Mouse (Mus musculus): ENCODE data around the gene Hspa2. TPM values are rescaled to one million over a fixed set of nuclear protein-coding genes. Genes with fewer than 3 reads are reported as not detected.

Gene Hspa2
- polyA plus RNA-seq, 1 experiment, result not detected

DNA sequence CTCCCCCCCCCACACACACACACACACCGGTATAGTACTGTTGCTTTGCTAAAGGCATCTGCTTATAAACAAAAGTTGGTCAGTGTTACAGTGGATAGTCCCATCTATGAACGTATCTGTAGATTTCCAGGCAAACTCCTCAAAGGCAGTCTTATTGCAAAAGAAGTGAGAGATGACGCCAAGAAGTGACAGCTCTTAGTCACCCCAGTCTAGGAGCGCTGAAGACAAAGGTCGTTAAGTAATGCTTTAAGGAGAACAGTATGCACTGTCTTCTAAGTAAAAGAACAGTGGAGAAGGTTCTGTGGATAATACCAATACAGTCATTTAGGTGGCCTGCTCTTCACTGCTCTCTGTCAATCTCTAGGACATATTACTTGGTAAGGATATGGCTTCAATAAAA lies 11.0 kb upstream of the Hspa2 start:
- Histone ChIP-seq H3K27ac (ENCODE audit: insufficient read depth, low read depth, low read length) (no peak overlapping the region), H3K4me3 (ENCODE audit: insufficient read depth, low read depth, low read length) (no peak overlapping the region), H3K4me1 (ENCODE audit: control insufficient read depth, insufficient read depth, low read length) (peaks cover 3% of the 10 kb centered on the region; the same call in 1 of the 2 replicates)
- 84% methylated on average over 5 of the region's 5 CpGs for WGBS
- no peak for TF ChIP-seq CTCF (IDR thresholded peaks at IDR 0.05; ENCODE audit: insufficient read depth, low read depth, low read length)
- TF ChIP-seq POLR2A (IDR thresholded peaks at IDR 0.05; ENCODE audit: insufficient read depth, low read depth, low read length), result no peak

DNA sequence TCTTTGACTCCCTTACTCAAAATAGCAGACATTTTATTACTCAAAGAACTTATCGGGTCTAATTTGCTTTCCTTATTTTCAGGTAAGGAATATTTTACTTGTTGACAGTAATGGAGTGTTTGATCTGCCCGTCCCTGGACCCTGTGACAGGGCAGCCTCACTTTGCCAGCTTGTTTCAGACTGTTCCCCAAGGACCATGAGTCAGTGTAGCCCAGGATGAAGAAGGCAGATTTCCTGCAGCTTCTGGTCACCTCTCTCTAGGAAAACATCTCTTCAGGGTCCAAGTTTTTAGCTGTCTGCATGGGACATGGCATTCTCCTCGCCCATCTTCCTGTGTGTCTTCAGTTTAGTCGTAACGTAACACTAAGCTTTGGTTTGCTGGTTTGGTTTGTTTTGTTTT lies 6.7 kb upstream of the Hspa2 start:
- Histone ChIP-seq H3K4me3 (ENCODE audit: insufficient read depth, low read depth, low read length) (no peak overlapping the region), H3K4me1 (ENCODE audit: control insufficient read depth, insufficient read depth, low read length) (no peaks in the 10 kb centered on the region), H3K27ac (ENCODE audit: insufficient read depth, low read depth, low read length) (no peak overlapping the region)
- TF ChIP-seq CTCF (IDR thresholded peaks at IDR 0.05; ENCODE audit: insufficient read depth, low read depth, low read length) (no peak), POLR2A (IDR thresholded peaks at IDR 0.05; ENCODE audit: insufficient read depth, low read depth, low read length) (no peak)
- WGBS, result 91% methylated on average over 5 of the region's 5 CpGs

DNA sequence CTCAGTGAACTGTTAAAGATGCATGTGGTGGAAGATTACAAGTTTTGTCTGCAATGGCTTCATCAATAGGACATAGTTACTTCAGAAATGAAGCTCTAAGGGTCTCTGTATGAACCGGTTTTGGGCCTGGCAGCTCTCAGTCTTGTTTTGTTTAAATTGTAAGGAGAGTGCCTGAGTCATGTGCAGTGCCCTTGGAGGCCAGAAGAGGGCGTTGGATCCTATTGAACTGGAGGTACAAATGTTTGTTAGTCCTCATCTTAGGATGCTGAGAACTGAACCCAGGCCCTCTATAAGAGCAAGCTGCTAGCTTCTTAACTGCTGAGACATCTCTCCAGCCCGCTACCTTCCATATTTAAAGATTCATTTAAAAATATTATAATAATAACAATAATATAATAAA lies 2.3 kb upstream of the Hspa2 start:
- no peak overlapping the region for H3K4me3 ChIP-seq (ENCODE audit: insufficient read depth, low read depth, low read length)
- 58% methylated on average over 3 of the region's 3 CpGs for WGBS

DNA sequence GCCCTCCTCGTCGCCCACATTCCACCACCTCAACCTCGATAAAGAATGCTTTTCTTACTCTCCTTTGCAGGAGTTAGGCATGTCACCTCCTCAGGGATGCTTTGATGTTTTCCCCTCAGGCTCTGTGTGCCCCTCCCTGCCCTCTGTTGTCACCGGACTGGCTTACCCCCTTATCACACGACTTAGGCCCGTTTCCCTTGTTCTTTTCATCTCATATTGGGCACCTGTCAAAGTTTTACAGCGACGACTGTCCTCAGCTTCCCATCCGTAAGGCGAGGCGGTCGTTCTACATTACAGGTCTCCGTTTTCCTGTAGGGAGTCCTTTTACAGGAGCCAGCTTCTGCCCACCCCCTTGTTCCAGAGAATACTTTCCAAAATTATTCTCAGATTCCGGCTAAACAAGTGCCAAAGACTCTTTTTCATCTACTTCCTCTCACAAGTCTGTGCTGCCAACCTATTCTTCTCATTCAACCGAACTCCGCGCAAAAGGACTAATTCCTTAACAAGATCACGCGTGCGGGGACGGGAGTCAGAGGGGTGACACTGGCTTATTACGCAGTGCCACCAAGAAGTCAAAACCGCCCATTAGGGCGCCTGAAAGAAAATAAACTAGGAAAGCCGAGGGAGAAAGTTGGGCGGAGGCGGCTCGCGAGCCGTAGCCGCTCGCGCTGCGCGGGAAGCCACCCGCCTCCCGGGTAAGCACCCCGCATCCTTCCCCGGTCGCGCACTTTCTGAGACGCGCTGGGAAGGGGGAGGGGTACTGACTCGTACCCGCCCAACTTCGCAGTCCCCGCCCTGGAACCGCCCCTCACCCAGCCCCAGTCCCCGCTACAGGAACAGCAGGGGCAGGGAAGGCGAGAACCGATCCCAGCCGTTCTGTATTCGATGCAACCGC lies 738 bp upstream of the Hspa2 start:
- Histone ChIP-seq H3K4me1 (ENCODE audit: control insufficient read depth, insufficient read depth, low read length) (peaks cover 20% of the 10 kb centered on the region), H3K4me3 (ENCODE audit: insufficient read depth, low read depth, low read length) (peak overlapping the region; percentile 83), H3K27ac (ENCODE audit: insufficient read depth, low read depth, low read length) (peak overlapping the region; percentile 95)
- no peak for TF ChIP-seq POLR2A (IDR thresholded peaks at IDR 0.05; ENCODE audit: insufficient read depth, low read depth, low read length)
- no peak for TF ChIP-seq CTCF (IDR thresholded peaks at IDR 0.05; ENCODE audit: insufficient read depth, low read depth, low read length)
- 2% methylated on average over 54 of the region's 54 CpGs for WGBS

More for the DNA sequence above, 2.3 kb upstream of the Hspa2 start:
- no peak overlapping the region for H3K27ac ChIP-seq (ENCODE audit: insufficient read depth, low read depth, low read length)
- peaks cover 20% of the 10 kb centered on the region for H3K4me1 ChIP-seq (ENCODE audit: control insufficient read depth, insufficient read depth, low read length)
- TF ChIP-seq CTCF (IDR thresholded peaks at IDR 0.05; ENCODE audit: insufficient read depth, low read depth, low read length) (no peak), POLR2A (IDR thresholded peaks at IDR 0.05; ENCODE audit: insufficient read depth, low read depth, low read length) (no peak)

DNA sequence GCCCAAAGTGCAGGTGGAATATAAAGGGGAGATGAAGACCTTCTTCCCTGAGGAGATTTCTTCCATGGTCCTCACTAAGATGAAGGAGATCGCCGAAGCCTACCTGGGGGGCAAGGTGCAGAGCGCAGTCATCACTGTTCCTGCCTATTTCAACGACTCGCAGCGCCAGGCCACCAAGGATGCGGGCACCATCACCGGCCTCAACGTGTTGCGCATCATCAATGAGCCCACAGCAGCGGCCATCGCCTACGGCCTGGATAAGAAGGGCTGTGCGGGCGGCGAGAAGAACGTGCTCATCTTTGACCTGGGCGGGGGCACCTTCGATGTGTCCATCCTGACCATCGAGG lies 833 bp downstream of the Hspa2 start:
- peak overlapping the region; percentile 83 for H3K4me3 ChIP-seq (ENCODE audit: insufficient read depth, low read depth, low read length)
- 11% methylated on average over 20 of the region's 20 CpGs for WGBS
- peaks cover 20% of the 10 kb centered on the region for H3K4me1 ChIP-seq (ENCODE audit: control insufficient read depth, insufficient read depth, low read length)
- TF ChIP-seq POLR2A (IDR thresholded peaks at IDR 0.05; ENCODE audit: insufficient read depth, low read depth, low read length), result no peak
- no peak for TF ChIP-seq CTCF (IDR thresholded peaks at IDR 0.05; ENCODE audit: insufficient read depth, low read depth, low read length)
- H3K27ac ChIP-seq (ENCODE audit: insufficient read depth, low read depth, low read length), result no peak overlapping the region

DNA sequence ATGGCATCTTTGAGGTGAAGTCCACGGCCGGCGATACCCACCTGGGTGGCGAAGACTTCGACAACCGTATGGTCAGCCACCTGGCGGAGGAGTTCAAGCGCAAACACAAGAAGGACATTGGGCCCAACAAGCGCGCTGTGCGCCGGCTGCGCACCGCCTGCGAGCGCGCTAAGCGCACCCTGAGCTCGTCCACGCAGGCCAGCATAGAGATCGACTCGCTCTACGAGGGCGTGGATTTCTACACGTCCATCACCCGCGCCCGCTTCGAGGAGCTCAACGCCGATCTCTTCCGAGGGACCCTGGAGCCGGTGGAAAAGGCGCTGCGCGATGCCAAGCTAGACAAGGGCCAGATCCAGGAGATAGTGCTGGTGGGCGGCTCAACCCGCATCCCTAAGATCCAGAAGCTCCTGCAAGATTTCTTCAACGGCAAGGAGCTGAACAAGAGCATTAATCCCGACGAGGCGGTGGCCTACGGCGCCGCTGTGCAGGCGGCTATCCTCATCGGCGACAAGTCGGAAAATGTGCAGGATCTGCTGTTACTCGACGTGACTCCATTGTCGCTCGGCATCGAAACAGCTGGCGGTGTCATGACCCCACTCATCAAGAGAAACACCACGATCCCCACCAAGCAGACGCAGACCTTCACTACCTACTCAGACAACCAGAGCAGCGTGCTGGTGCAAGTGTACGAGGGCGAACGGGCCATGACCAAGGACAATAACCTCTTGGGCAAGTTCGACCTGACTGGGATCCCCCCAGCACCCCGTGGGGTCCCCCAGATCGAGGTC lies 1.4 kb downstream of the Hspa2 start:
- no peak overlapping the region for H3K27ac ChIP-seq (ENCODE audit: insufficient read depth, low read depth, low read length)
- peak overlapping the region; percentile 83 for H3K4me3 ChIP-seq (ENCODE audit: insufficient read depth, low read depth, low read length)
- H3K4me1 ChIP-seq (ENCODE audit: control insufficient read depth, insufficient read depth, low read length), result peaks cover 20% of the 10 kb centered on the region
- TF ChIP-seq CTCF (IDR thresholded peaks at IDR 0.05; ENCODE audit: insufficient read depth, low read depth, low read length), result no peak
- TF ChIP-seq POLR2A (IDR thresholded peaks at IDR 0.05; ENCODE audit: insufficient read depth, low read depth, low read length), result no peak
- 5% methylated on average over 64 of the region's 64 CpGs for WGBS

DNA sequence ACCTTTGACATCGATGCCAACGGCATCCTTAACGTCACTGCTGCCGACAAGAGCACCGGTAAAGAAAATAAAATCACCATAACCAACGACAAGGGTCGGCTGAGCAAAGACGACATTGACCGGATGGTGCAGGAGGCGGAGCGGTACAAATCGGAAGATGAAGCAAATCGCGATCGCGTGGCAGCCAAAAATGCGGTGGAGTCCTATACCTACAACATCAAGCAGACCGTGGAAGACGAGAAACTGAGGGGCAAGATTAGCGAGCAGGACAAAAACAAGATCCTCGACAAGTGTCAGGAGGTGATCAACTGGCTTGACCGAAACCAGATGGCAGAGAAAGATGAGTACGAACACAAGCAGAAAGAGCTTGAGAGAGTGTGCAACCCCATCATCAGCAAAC lies 2.0 kb downstream of the Hspa2 start:
- TF ChIP-seq CTCF (IDR thresholded peaks at IDR 0.05; ENCODE audit: insufficient read depth, low read depth, low read length), result no peak
- TF ChIP-seq POLR2A (IDR thresholded peaks at IDR 0.05; ENCODE audit: insufficient read depth, low read depth, low read length), result no peak
- Histone ChIP-seq H3K4me3 (ENCODE audit: insufficient read depth, low read depth, low read length) (peak overlapping the region; percentile 83), H3K4me1 (ENCODE audit: control insufficient read depth, insufficient read depth, low read length) (peaks cover 20% of the 10 kb centered on the region), H3K27ac (ENCODE audit: insufficient read depth, low read depth, low read length) (no peak overlapping the region)
- 14% methylated on average over 23 of the region's 23 CpGs for WGBS

DNA sequence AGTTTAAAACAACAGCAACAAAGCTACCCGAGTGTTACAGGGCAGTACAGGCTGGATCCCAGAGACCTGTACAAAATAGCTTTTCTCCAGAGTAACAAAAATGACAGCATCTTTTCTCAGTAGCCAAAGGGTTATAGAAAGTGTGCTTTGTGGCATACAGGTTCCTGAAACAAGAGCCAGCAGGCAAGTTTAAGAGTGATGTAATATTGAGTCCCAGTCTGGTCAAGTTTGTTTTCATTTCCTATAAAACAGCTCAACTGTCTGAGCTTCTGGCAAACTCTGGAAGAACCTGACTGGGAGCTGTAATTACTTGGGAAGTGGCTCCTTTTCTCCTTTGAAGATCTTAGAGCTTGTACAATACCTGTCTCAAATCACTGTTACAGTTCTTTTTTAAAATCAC lies 3.2 kb downstream of the Hspa2 start:
- Histone ChIP-seq H3K4me3 (ENCODE audit: insufficient read depth, low read depth, low read length) (no peak overlapping the region), H3K27ac (ENCODE audit: insufficient read depth, low read depth, low read length) (no peak overlapping the region)
- TF ChIP-seq CTCF (IDR thresholded peaks at IDR 0.05; ENCODE audit: insufficient read depth, low read depth, low read length) (no peak), POLR2A (IDR thresholded peaks at IDR 0.05; ENCODE audit: insufficient read depth, low read depth, low read length) (no peak)

DNA sequence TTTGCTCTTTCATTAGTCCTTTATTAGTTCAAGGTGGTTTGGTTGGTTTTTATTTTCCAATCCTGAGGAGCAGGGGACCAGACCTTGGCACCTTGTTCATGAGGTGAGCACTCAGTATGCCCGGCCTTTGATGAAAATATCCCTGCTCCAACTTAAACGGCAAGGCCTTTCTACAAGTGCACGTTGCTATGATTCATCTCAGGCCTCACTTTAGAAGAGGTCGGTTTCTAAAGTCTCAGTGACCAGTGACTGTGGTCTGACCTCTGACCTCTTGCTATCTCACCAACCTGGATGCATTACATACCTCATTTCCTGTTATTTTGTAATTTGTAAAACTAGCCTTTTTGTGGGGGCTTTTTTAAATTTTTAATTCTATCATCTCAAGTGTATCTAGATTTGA lies 5.2 kb downstream of the Hspa2 start:
- peaks cover 17% of the 10 kb centered on the region for H3K4me1 ChIP-seq (ENCODE audit: control insufficient read depth, insufficient read depth, low read length)
- WGBS, result 80% methylated on average over 4 of the region's 4 CpGs
- no peak for TF ChIP-seq POLR2A (IDR thresholded peaks at IDR 0.05; ENCODE audit: insufficient read depth, low read depth, low read length)
- H3K27ac ChIP-seq (ENCODE audit: insufficient read depth, low read depth, low read length), result no peak overlapping the region
- H3K4me3 ChIP-seq (ENCODE audit: insufficient read depth, low read depth, low read length), result no peak overlapping the region

More for the DNA sequence above, 3.2 kb downstream of the Hspa2 start:
- H3K4me1 ChIP-seq (ENCODE audit: control insufficient read depth, insufficient read depth, low read length), result peaks cover 20% of the 10 kb centered on the region
- WGBS, result 62% methylated on average over 1 of the region's 1 CpGs

All from olfactory bulb, adult 2 months (tissue).